Mouse (Mus musculus) liver, postnatal 0 days (tissue): ENCODE results near the gene Olfr1371. TPM values are rescaled to one million over a fixed set of nuclear protein-coding genes. Genes with fewer than 3 reads are reported as not detected.
"Not testable (repeated sequence)": the region's sequence is repeated elsewhere in the genome, so short reads cannot be mapped to it uniquely, and the experiment has no call there.

Experiments
- ATAC-seq: fragments of 200-750 bp; cut with Nextera tagmentation; 2 replicates; pipeline ENCODE4 v1.8.0; 2017; ENCODE audit warnings: mild to moderate bottlenecking, moderate library complexity
- DNase-seq: peaks from one replicate; pipeline ENCODE4 v3.0.0-alpha.2; 2016
- H3K27ac ChIP-seq: fragments of 300-500 bp; sonication (generic); 2 replicates; pipeline ENCODE4 v1.5.1; 2014; ENCODE audit warnings: antibody characterized with exemption, moderate library complexity, mild to moderate bottlenecking, low read depth
- H3K27me3 ChIP-seq: fragments of 300-500 bp; sonication (generic); 2 replicates; pipeline ENCODE4 v1.6.1; 2014; ENCODE audit warnings: low read length, control low read depth, mixed read lengths; ENCODE audit not compliant: insufficient read depth
- H3K36me3 ChIP-seq: fragments of 300-500 bp; sonication (generic); replicated peaks from 2 replicates; pipeline ENCODE4 v1.6.1; 2014; ENCODE audit warnings: mild to moderate bottlenecking, control low read depth, low read length, moderate library complexity, mixed read lengths; ENCODE audit not compliant: insufficient read depth
- H3K4me1 ChIP-seq: fragments of 300-500 bp; sonication (generic); 2 replicates; pipeline ENCODE4 v1.6.1; 2014; ENCODE audit warnings: antibody characterized with exemption, mild to moderate bottlenecking, control low read depth; ENCODE audit not compliant: insufficient read depth
- H3K4me2 ChIP-seq: fragments of 300-500 bp; sonication (generic); 2 replicates; pipeline ENCODE4 v1.6.1; 2014; ENCODE audit warnings: low read depth, mild to moderate bottlenecking, low read length, moderate library complexity, mixed read lengths
- H3K4me3 ChIP-seq: fragments of 300-500 bp; sonication (generic); 2 replicates; pipeline ENCODE4 v1.5.1; 2014; ENCODE audit warnings: low read depth, low read length
- H3K9ac ChIP-seq: fragments of 300-500 bp; sonication (generic); replicated peaks from 2 replicates; pipeline ENCODE4 v1.6.1; 2014; ENCODE audit warnings: mild to moderate bottlenecking, moderate library complexity
- H3K9me3 ChIP-seq: fragments of 300-500 bp; sonication (generic); 2 replicates; pipeline ENCODE4 v1.6.1; 2016; ENCODE audit warnings: mild to moderate bottlenecking, control low read depth, low read length, mixed read lengths
- CTCF ChIP-seq: sonication (generic); IDR thresholded peaks from 2 replicates; pipeline ENCODE4 v1.5.1; 2016; ENCODE audit warnings: antibody characterized with exemption, low read depth
- EP300 ChIP-seq: IDR thresholded peaks from 2 replicates; pipeline ENCODE4 v1.6.1; 2016; ENCODE audit warnings: antibody characterized with exemption, low read depth, mild to moderate bottlenecking
- WGBS: fragments of 180-500 bp; shearing (Covaris S2); extraction: QIAGEN DNeasy Blood & Tissue Kit; methylation state at CpG from one replicate; pipeline ENCODE4 v1.1.7; 2014; ENCODE audit not compliant: insufficient replicate concordance; 5-methylcytosine and 5-hydroxymethylcytosine counted together
- polyA plus RNA-seq: library from polyadenylated mRNA; unstranded; fragments of >200 nt; fragmentation: Nextera tagmentation; extraction: Ambion mirVana; gene quantifications from 2 replicates; pipeline ENCODE4 v1.2.1, GENCODE M21; 2015

Gene Olfr1371
- polyA plus RNA-seq, 1 experiment from 2014 or later: not detected

- H3K27ac ChIP-seq: no peak overlapping the region
Observed at GRCm38 (mm10) chr11:52222891-52223290, 9.1 kb upstream of the Olfr1371 start.

GRCm38 (mm10) chr11:52221921-52222320 is 8.1 kb upstream of the Olfr1371 start:
- H3K4me2 ChIP-seq, DNase-seq: not testable (repeated sequence)
- WGBS: 76% methylated on average over 6 of the region's 6 CpGs

More at GRCm38 (mm10) chr11:52222891-52223290, 9.1 kb upstream of the Olfr1371 start:
- H3K9me3 ChIP-seq: no peaks in the 10 kb centered on the region
- H3K4me1 ChIP-seq: peaks cover 3% of the 10 kb centered on the region; the same call in 1 of the 2 replicates
- ATAC-seq (no peak), DNase-seq (peak; percentile 26)
- H3K27me3 ChIP-seq: no peaks in the 10 kb centered on the region
- H3K4me3 ChIP-seq: no peak overlapping the region
- H3K9ac ChIP-seq: no peak overlapping the region
- no peaks in the 10 kb centered on the region for H3K36me3 ChIP-seq
- TF ChIP-seq CTCF (peak; percentile 60), EP300 (no peak)
- 55% methylated on average over 6 of the region's 6 CpGs for WGBS
- no peak overlapping the region for H3K4me2 ChIP-seq

GRCm38 (mm10) chr11:52220282-52220681 is 6.5 kb upstream of the Olfr1371 start:
- TF ChIP-seq EP300 (no peak), CTCF (peak; percentile 85)
- Histone ChIP-seq H3K9ac (no peak overlapping the region), H3K4me2 (peak overlapping the region; percentile 35)

More at GRCm38 (mm10) chr11:52221921-52222320, 8.1 kb upstream of the Olfr1371 start:
- not testable (repeated sequence) for H3K27ac ChIP-seq, ATAC-seq, H3K9me3 ChIP-seq, H3K4me1 ChIP-seq, H3K4me3 ChIP-seq, H3K36me3 ChIP-seq, H3K27me3 ChIP-seq, H3K9ac ChIP-seq

GRCm38 (mm10) chr11:52196496-52197023 is 17.2 kb downstream of the Olfr1371 start:
- 73% methylated on average over 8 of the region's 8 CpGs for WGBS
- not testable (repeated sequence) for H3K9ac ChIP-seq, H3K36me3 ChIP-seq, ATAC-seq, H3K9me3 ChIP-seq, H3K4me2 ChIP-seq, H3K4me1 ChIP-seq, H3K4me3 ChIP-seq, H3K27ac ChIP-seq, DNase-seq, H3K27me3 ChIP-seq

More at GRCm38 (mm10) chr11:52220282-52220681, 6.5 kb upstream of the Olfr1371 start:
- H3K4me3 ChIP-seq: no peak overlapping the region
- H3K27ac ChIP-seq: no peak overlapping the region
- H3K9me3 ChIP-seq: no peaks in the 10 kb centered on the region
- WGBS: 9% methylated on average over 4 of the region's 4 CpGs
- peaks cover 3% of the 10 kb centered on the region; the same call in 1 of the 2 replicates for H3K4me1 ChIP-seq
- DNase-seq (peak; percentile 81), ATAC-seq (peak; percentile 51)
- H3K36me3 ChIP-seq: no peaks in the 10 kb centered on the region
- H3K27me3 ChIP-seq: no peaks in the 10 kb centered on the region

GRCm38 (mm10) chr11:52180651-52181050 is 33.1 kb downstream of the Olfr1371 start:
- not testable (repeated sequence) for H3K4me2 ChIP-seq, H3K27ac ChIP-seq, H3K9ac ChIP-seq, H3K9me3 ChIP-seq, H3K27me3 ChIP-seq, H3K4me1 ChIP-seq, DNase-seq, H3K4me3 ChIP-seq, ATAC-seq, H3K36me3 ChIP-seq
- WGBS: 65% methylated on average over 4 of the region's 4 CpGs

- not testable (repeated sequence) for H3K4me2 ChIP-seq, DNase-seq, H3K9me3 ChIP-seq, H3K27ac ChIP-seq, H3K4me1 ChIP-seq, ATAC-seq, H3K36me3 ChIP-seq, H3K4me3 ChIP-seq, H3K9ac ChIP-seq, H3K27me3 ChIP-seq
- no CpG with 5 or more reads among the region's 3 CpGs for WGBS
- TF ChIP-seq CTCF: peak; percentile 39
Observed at GRCm38 (mm10) chr11:52179897-52180296, 33.9 kb downstream of the Olfr1371 start.

DNA sequence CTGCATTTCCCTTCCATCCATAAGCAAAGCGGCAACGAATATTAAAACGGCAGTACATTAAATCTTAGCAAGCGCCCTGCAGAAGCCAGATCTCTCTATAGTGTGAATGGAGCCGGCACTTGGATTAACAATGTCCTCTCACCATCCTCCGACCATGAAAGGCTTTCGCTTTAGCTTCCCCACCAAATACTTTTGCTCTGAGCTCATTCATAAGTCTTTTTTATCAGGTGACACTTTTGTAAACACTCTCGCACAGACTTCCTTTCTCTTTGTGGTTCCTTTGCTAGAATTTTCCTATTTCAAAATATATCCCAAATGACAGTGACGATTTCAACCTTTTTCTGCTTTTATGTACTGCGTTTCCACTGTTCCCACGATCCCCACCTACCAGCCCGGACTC is 45.3 kb downstream of the Olfr1371 start:
- H3K9ac ChIP-seq: no peak overlapping the region
- no peak for ATAC-seq

GRCm38 (mm10) chr11:52167901-52168302 is 45.9 kb downstream of the Olfr1371 start:
- WGBS: 0% methylated on average over 17 of the region's 42 CpGs
- peak; percentile 32 for DNase-seq
- Histone ChIP-seq H3K27me3 (peaks cover 20% of the 10 kb centered on the region; the same call in 1 of the 2 replicates), H3K4me2 (peak overlapping the region; percentile 72), H3K4me3 (peak overlapping the region; percentile 48)
- not testable (repeated sequence) for H3K27ac ChIP-seq, H3K9ac ChIP-seq, H3K4me1 ChIP-seq, H3K36me3 ChIP-seq, H3K9me3 ChIP-seq
- peak; percentile 64 for ATAC-seq

More for the DNA sequence above, 45.3 kb downstream of the Olfr1371 start:
- H3K27me3 ChIP-seq: peaks cover 20% of the 10 kb centered on the region; the same call in 1 of the 2 replicates
- DNase-seq: no peak
- H3K27ac ChIP-seq: no peak overlapping the region
- no peaks in the 10 kb centered on the region for H3K9me3 ChIP-seq
- H3K4me3 ChIP-seq: peak overlapping the region; percentile 48
- 0 out of 2 replicates have a peak, but pooled peaks cover 2% of the 10 kb centered on the region for H3K4me1 ChIP-seq
- peak overlapping the region; percentile 72 for H3K4me2 ChIP-seq
- TF ChIP-seq EP300: no peak
- whole genome bisulfite sequencing: 5% methylated on average over 12 of the region's 12 CpGs
- H3K36me3 ChIP-seq: no peaks in the 10 kb centered on the region
